In genomic region chr8:110718209-110718968, GRCm38 (mm10) we compare ENCODE assay signal across 8 mouse cellular contexts. TPM values are rescaled to one million over a fixed set of nuclear protein-coding genes. Genes with fewer than 3 reads are reported as not detected.
DNase-seq lines count a peak whose midpoint lies in the region; ATAC-seq and TF ChIP-seq lines count a peak whose summit lies in the region.

No protein-coding gene starts in this region.

- 61% methylated on average over 8 of the region's 8 CpGs for WGBS in kidney, embryonic 14.5 days
- WGBS in intestine, embryonic 14.5 days: 79% methylated on average over 8 of the region's 8 CpGs

- no peak for TF ChIP-seq POLR2A in cortical plate, adult 2 months (IDR thresholded peaks at IDR 0.05; ENCODE audit: extremely low read depth, insufficient read depth, low read length)

- H3K4me2 ChIP-seq in kidney, embryonic 14.5 days (replicated peaks; ENCODE audit: low read depth, low read length): no peak overlapping the region
- H3K4me2 ChIP-seq in intestine, embryonic 14.5 days (ENCODE audit: low read length): 0 out of 2 replicates have a peak overlapping the region, but pooled peaks have one; percentile 13

- no peaks in the 10 kb centered on the region for H3K9me3 ChIP-seq in kidney, embryonic 14.5 days (ENCODE audit: control insufficient read depth, low read length)
- H3K9me3 ChIP-seq in intestine, embryonic 14.5 days (ENCODE audit: control insufficient read depth, low read length): no peaks in the 10 kb centered on the region

- 0 out of 2 replicates have a peak, but pooled peaks cover 7% of the 10 kb centered on the region for H3K36me3 ChIP-seq in kidney, embryonic 14.5 days (ENCODE audit: control insufficient read depth, insufficient read depth, low read length)
- H3K36me3 ChIP-seq in intestine, embryonic 14.5 days (ENCODE audit: control insufficient read depth, insufficient read depth, low read length): no peaks in the 10 kb centered on the region

- H3K27ac ChIP-seq in kidney, embryonic 14.5 days (ENCODE audit: low read depth, low read length): peak overlapping the region; percentile 55; the same call in 1 of the 2 replicates
- 0 out of 2 replicates have a peak overlapping the region, but pooled peaks have one; percentile 86 for H3K27ac ChIP-seq in cortical plate, adult 2 months (ENCODE audit: insufficient read depth, low read length)
- H3K27ac ChIP-seq in intestine, embryonic 14.5 days (ENCODE audit: low read depth): peak overlapping the region; percentile 55; the same call in 1 of the 2 replicates

- H3K27me3 ChIP-seq in kidney, embryonic 14.5 days (ENCODE audit: control insufficient read depth, insufficient read depth, low read length): no peaks in the 10 kb centered on the region
- no peaks in the 10 kb centered on the region for H3K27me3 ChIP-seq in intestine, embryonic 14.5 days (replicated peaks; ENCODE audit: control insufficient read depth, insufficient read depth, low read length)

- no peak overlapping the region for H3K9ac ChIP-seq in kidney, embryonic 14.5 days (ENCODE audit: low read depth, low read length)
- no peak overlapping the region for H3K9ac ChIP-seq in intestine, embryonic 14.5 days (ENCODE audit: low read length)

- H3K4me3 ChIP-seq in kidney, embryonic 14.5 days (ENCODE audit: low read length): no peak overlapping the region
- H3K4me3 ChIP-seq in cortical plate, adult 2 months (ENCODE audit: insufficient read depth, low read length): no peak overlapping the region
- no peak overlapping the region for H3K4me3 ChIP-seq in intestine, embryonic 14.5 days (ENCODE audit: low read depth, low read length)

- no peak for TF ChIP-seq CTCF in cortical plate, adult 2 months (IDR thresholded peaks at IDR 0.05; ENCODE audit: extremely low read depth, insufficient read depth, low read length)

- ATAC-seq in kidney, embryonic 14.5 days (ENCODE audit: low FRiP score, low TSS enrichment): no peak
- no peak for ATAC-seq in intestine, embryonic 14.5 days (replicated peaks; ENCODE audit: low FRiP score, low TSS enrichment, low read depth)

- no peak for DNase-seq in kidney, postnatal 36 days
- peak; percentile 39 for DNase-seq in MN1 (ENCODE audit: low spot score)
- DNase-seq in intestine, embryonic 14.5 days (ENCODE audit: low spot score): no peak
- DNase-seq in adrenal gland, postnatal 14 days: no peak
- DNase-seq in urinary bladder, postnatal 36 days (ENCODE audit: low spot score in 2 of 2): no peak
- no peak for DNase-seq in cerebellum, postnatal 36 days

- H3K4me1 ChIP-seq in kidney, embryonic 14.5 days (ENCODE audit: control insufficient read depth, insufficient read depth, low read length): peaks cover 67% of the 10 kb centered on the region
- H3K4me1 ChIP-seq in cortical plate, adult 2 months (ENCODE audit: control insufficient read depth, insufficient read depth, low read length): peaks cover 17% of the 10 kb centered on the region
- peaks cover 73% of the 10 kb centered on the region for H3K4me1 ChIP-seq in intestine, embryonic 14.5 days (replicated peaks; ENCODE audit: control insufficient read depth, insufficient read depth, low read length)

RNA-seq across cellular contexts. Expression of gene Mtss1l, which starts 2.9 kb away (rescaled TPM):
- polyA plus RNA-seq in kidney, embryonic 14.5 days (2014; fragmentation: Nextera tagmentation; extraction: Ambion mirVana): 11.2 and 11.4 TPM in 2 replicates
- polyA plus RNA-seq in cortical plate, adult 2 months (2012; rRNA removed): 156 and 161 TPM in 2 replicates
- polyA plus RNA-seq in intestine, embryonic 14.5 days (2014; fragmentation: Nextera tagmentation; extraction: Ambion mirVana): 9.9 and 10.4 TPM in 2 replicates
- total RNA-seq in adrenal gland, postnatal 14 days (2021): 25.2 and 25.8 TPM in 2 replicates

Comparison
In these comparisons a context has a peak if more than half of its experiments do, and no peak if none do; other contexts are left out.
1. RNA of gene Mtss1l, which starts 2.9 kb away (polyA plus RNA-seq): 156 to 161 TPM in cortical plate, adult 2 months; 11.2 to 11.4 TPM in kidney, embryonic 14.5 days and 9.9 to 10.4 TPM in intestine, embryonic 14.5 days; every median in the first group is over 10 times any median in the second.
2. Peak in every context shown above with its lines, with median percentiles within 50 percentile points of each other: H3K27ac ChIP-seq.